Mouse (Mus musculus): Measurements from ENCODE around the gene Ints6l.
A peak's percentile ranks its signal among the peaks of the same experiment; 100 is the strongest.
"Not testable (repeated sequence)": the region's sequence is repeated elsewhere in the genome, so short reads cannot be mapped to it uniquely, and the experiment has no call there.

Ints6l gene

GRCm38 (mm10) chrX:56467688-56468087 is 13.0 kb downstream of the Ints6l start:
- Histone ChIP-seq H3K36me3 (ENCODE audit: control insufficient read depth, insufficient read depth, low read length, poor library complexity, severe bottlenecking) (no peaks in the 10 kb centered on the region), H3K27me3 (ENCODE audit: control insufficient read depth, insufficient read depth, low read length, poor library complexity, severe bottlenecking) (no peaks in the 10 kb centered on the region)
- DNase-seq (ENCODE audit: low read depth, low spot score), result no peak

GRCm38 (mm10) chrX:56468422-56468821 is 13.8 kb downstream of the Ints6l start:
- DNase-seq (ENCODE audit: low read depth, low spot score), result no peak
- no peaks in the 10 kb centered on the region for H3K27me3 ChIP-seq (ENCODE audit: control insufficient read depth, insufficient read depth, low read length, poor library complexity, severe bottlenecking)

GRCm38 (mm10) chrX:56474035-56474434 is 19.4 kb downstream of the Ints6l start:
- Histone ChIP-seq H3K27me3 (ENCODE audit: control insufficient read depth, insufficient read depth, low read length, poor library complexity, severe bottlenecking) (no peaks in the 10 kb centered on the region), H3K36me3 (ENCODE audit: control insufficient read depth, insufficient read depth, low read length, poor library complexity, severe bottlenecking) (no peaks in the 10 kb centered on the region)
- DNase-seq (ENCODE audit: low read depth, low spot score), result no peak

More at GRCm38 (mm10) chrX:56468422-56468821, 13.8 kb downstream of the Ints6l start:
- H3K36me3 ChIP-seq (ENCODE audit: control insufficient read depth, insufficient read depth, low read length, poor library complexity, severe bottlenecking), result no peaks in the 10 kb centered on the region

GRCm38 (mm10) chrX:56477553-56477952 is 22.9 kb downstream of the Ints6l start:
- Histone ChIP-seq H3K27me3 (ENCODE audit: control insufficient read depth, insufficient read depth, low read length, poor library complexity, severe bottlenecking) (no peaks in the 10 kb centered on the region), H3K36me3 (ENCODE audit: control insufficient read depth, insufficient read depth, low read length, poor library complexity, severe bottlenecking) (no peaks in the 10 kb centered on the region)
- no peak for DNase-seq (ENCODE audit: low read depth, low spot score)

- Histone ChIP-seq H3K27me3 (ENCODE audit: control insufficient read depth, insufficient read depth, low read length, poor library complexity, severe bottlenecking) (no peaks in the 10 kb centered on the region), H3K36me3 (ENCODE audit: control insufficient read depth, insufficient read depth, low read length, poor library complexity, severe bottlenecking) (no peaks in the 10 kb centered on the region)
- no peak for DNase-seq (ENCODE audit: low read depth, low spot score)
These were observed 27.2 kb downstream of the Ints6l start for GRCm38 (mm10) chrX:56481906-56482305.

- DNase-seq (ENCODE audit: low read depth, low spot score), result peak; percentile 82
- no peaks in the 10 kb centered on the region for H3K36me3 ChIP-seq (ENCODE audit: control insufficient read depth, insufficient read depth, low read length, poor library complexity, severe bottlenecking)
- no peaks in the 10 kb centered on the region for H3K27me3 ChIP-seq (ENCODE audit: control insufficient read depth, insufficient read depth, low read length, poor library complexity, severe bottlenecking)
These were observed 35.1 kb downstream of the Ints6l start for GRCm38 (mm10) chrX:56489758-56490157.

GRCm38 (mm10) chrX:56497241-56497640 is 42.6 kb downstream of the Ints6l start:
- Histone ChIP-seq H3K36me3 (ENCODE audit: control insufficient read depth, insufficient read depth, low read length, poor library complexity, severe bottlenecking) (no peaks in the 10 kb centered on the region), H3K27me3 (ENCODE audit: control insufficient read depth, insufficient read depth, low read length, poor library complexity, severe bottlenecking) (no peaks in the 10 kb centered on the region)
- no peak for DNase-seq (ENCODE audit: low read depth, low spot score)

GRCm38 (mm10) chrX:56524442-56524841 is 69.8 kb downstream of the Ints6l start, which contains the start of gene Gm10477:
Gene Gm10477, plus strand, starts transcription at chrX:56524742.
- H3K27me3 ChIP-seq (ENCODE audit: control insufficient read depth, insufficient read depth, low read length, poor library complexity, severe bottlenecking); DNase-seq (ENCODE audit: low read depth, low spot score); H3K36me3 ChIP-seq (ENCODE audit: control insufficient read depth, insufficient read depth, low read length, poor library complexity, severe bottlenecking): not testable (repeated sequence)

GRCm38 (mm10) chrX:56531266-56531665 is 76.6 kb downstream of the Ints6l start:
- H3K27me3 ChIP-seq (ENCODE audit: control insufficient read depth, insufficient read depth, low read length, poor library complexity, severe bottlenecking), result no peaks in the 10 kb centered on the region
- H3K36me3 ChIP-seq (ENCODE audit: control insufficient read depth, insufficient read depth, low read length, poor library complexity, severe bottlenecking), result no peaks in the 10 kb centered on the region
- DNase-seq (ENCODE audit: low read depth, low spot score), result peak; percentile 66

- DNase-seq (ENCODE audit: low read depth, low spot score), result peak; percentile 3
- no peaks in the 10 kb centered on the region for H3K27me3 ChIP-seq (ENCODE audit: control insufficient read depth, insufficient read depth, low read length, poor library complexity, severe bottlenecking)
These were observed 82.5 kb downstream of the Ints6l start for GRCm38 (mm10) chrX:56537162-56537561.

GRCm38 (mm10) chrX:56549506-56549905 is 94.8 kb downstream of the Ints6l start, which contains the start of gene Gm648:
Gene Gm648, minus strand, starts transcription at chrX:56549606.
- H3K27me3 ChIP-seq (ENCODE audit: control insufficient read depth, insufficient read depth, low read length, poor library complexity, severe bottlenecking), result no peaks in the 10 kb centered on the region
- no peaks in the 10 kb centered on the region for H3K36me3 ChIP-seq (ENCODE audit: control insufficient read depth, insufficient read depth, low read length, poor library complexity, severe bottlenecking)
- DNase-seq (ENCODE audit: low read depth, low spot score), result no peak

More at GRCm38 (mm10) chrX:56537162-56537561, 82.5 kb downstream of the Ints6l start:
- H3K36me3 ChIP-seq (ENCODE audit: control insufficient read depth, insufficient read depth, low read length, poor library complexity, severe bottlenecking), result no peaks in the 10 kb centered on the region

- Histone ChIP-seq H3K27me3 (ENCODE audit: control insufficient read depth, insufficient read depth, low read length, poor library complexity, severe bottlenecking) (no peaks in the 10 kb centered on the region), H3K36me3 (ENCODE audit: control insufficient read depth, insufficient read depth, low read length, poor library complexity, severe bottlenecking) (no peaks in the 10 kb centered on the region)
- no peak for DNase-seq (ENCODE audit: low read depth, low spot score)
These were observed 98.9 kb downstream of the Ints6l start for GRCm38 (mm10) chrX:56553584-56553983.
